Mouse (Mus musculus): ENCODE measurements around the gene Dynlrb2.

- no peak for TF ChIP-seq POLR2A (IDR thresholded peaks at IDR 0.05; ENCODE audit: insufficient read length, low read depth)
- TF ChIP-seq MYOG (IDR thresholded peaks at IDR 0.05; ENCODE audit: control insufficient read depth in 1 of 3, insufficient read depth in 1 of 3, insufficient read length in 2 of 3, low read depth in 2 of 3), result no peak
Observed at GRCm38 (mm10) chr8:116538763-116539162, 34.0 kb downstream of the Dynlrb2 start.
